Mouse (Mus musculus) liver, adult 2 months (tissue): ENCODE results near the gene Dlx1.

Experiments
- CTCF ChIP-seq: fragments of 200-500 bp; IDR thresholded peaks from 2 replicates; pipeline ENCODE4 v1.5.1; 2011; ENCODE audit warnings: low read depth, low read length, control low read depth
- POLR2A ChIP-seq: fragments of 200-500 bp; IDR thresholded peaks from 2 replicates; pipeline ENCODE4 v1.6.1; 2011; ENCODE audit warnings: low read length, control low read depth; ENCODE audit not compliant: insufficient read depth; ENCODE audit errors: extremely low read depth

GRCm38 (mm10) chr2:71531124-71531590 is 3.2 kb downstream of the Dlx1 start:
- TF ChIP-seq CTCF (no peak), POLR2A (no peak)
